Mouse (Mus musculus): ENCODE data around the gene 1300017J02Rik.

DNA sequence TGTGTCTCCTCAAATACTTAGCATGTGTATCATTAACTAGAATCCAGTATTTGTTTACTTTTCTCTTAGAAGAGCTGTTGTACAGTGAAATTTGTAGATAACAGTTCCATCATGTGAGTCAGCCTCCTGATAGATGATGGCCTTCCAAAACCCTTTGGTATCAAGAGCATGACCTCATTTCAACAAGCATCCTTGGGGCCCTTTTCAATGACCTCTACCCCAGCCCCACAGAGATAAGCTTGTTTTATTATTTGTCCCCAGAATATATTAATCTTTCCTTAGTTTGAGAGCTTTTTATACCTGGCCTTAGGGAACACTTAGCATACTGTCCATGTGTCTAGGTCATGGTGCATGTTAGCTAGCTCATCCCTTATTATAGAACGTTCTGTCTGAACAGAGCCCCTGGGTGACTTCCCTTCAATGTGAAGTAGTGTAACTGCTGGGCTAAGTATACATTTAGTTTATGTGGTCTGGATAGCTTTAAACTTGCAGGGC lies 43.2 kb upstream of the 1300017J02Rik start:
- TF ChIP-seq CTCF (IDR thresholded peaks at IDR 0.05; ENCODE audit: low read depth), result no peak
- no peak for TF ChIP-seq EP300 (IDR thresholded peaks at IDR 0.05; ENCODE audit: low read depth)
